Comparison of ENCODE assay signal across 24 mouse cellular contexts in the genomic region with DNA sequence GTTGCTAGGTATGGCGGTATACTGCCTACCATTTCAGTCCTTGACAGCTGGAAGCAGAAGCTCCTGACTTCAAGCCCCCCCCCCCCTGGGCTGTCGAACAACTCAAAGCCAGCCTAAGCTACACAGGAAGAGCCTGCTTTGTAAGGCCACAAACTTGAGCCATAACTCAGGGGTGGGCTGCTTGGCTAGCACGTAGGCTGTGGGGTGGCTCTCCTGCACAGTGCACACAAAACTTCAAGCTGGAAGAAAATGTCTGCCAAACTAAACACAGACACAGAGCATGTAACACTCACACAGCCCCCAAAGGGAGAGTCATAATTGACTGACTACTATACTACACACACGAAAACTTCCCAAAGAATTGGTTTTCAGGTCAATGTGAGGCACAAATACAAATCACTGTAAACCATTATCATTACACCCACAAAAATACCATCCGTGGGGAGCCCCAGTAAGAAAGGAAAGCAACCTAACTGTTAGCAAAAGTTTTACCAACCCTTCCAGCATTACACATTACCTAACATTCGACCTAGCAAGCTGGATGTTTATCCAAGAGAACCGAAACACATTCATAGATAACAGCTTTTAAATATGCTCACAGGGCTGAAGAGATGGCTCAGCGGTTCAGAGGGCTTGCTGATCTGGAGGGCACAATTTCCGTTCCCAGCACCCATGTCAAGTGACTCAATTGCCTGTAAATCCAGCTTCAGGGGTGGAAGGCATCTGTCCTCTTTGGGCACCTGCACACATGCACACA.
DNase-seq lines count a peak whose midpoint lies in the region; ATAC-seq and TF ChIP-seq lines count a peak whose summit lies in the region.
"Had no signal": no experiment of that assay in that cellular context is flagged by ENCODE, and none has a peak within 500 bp of the region (broad histone marks: within the 10 kb centered on the region; RNA-seq: fewer than 3 reads in every experiment).

No protein-coding gene starts in this region.

- no peak overlapping the region for H3K4me2 ChIP-seq in heart, embryonic 15.5 days
- no peak overlapping the region for H3K4me2 ChIP-seq in heart, embryonic 12.5 days
- H3K4me2 ChIP-seq in lung, embryonic 16.5 days (ENCODE audit: low read depth, low read length) = no peak overlapping the region
- H3K4me2 ChIP-seq in liver, postnatal 0 days (ENCODE audit: low read depth, low read length) = peak overlapping the region; percentile 22; the same call in 1 of the 2 replicates
- H3K4me2 ChIP-seq: forebrain, embryonic 13.5 days; heart, embryonic 13.5 days; hindbrain, embryonic 14.5 days; kidney, embryonic 15.5 days had no signal

- H3K27ac ChIP-seq in heart, embryonic 15.5 days = no peak overlapping the region
- no peak overlapping the region for H3K27ac ChIP-seq in heart, embryonic 12.5 days (ENCODE audit: poor library complexity, severe bottlenecking)
- peak overlapping the region; percentile 20; the same call in 1 of the 2 replicates for H3K27ac ChIP-seq in liver, adult 2 months (replicated peaks; ENCODE audit: insufficient read depth, low read depth, low read length)
- no peak overlapping the region for H3K27ac ChIP-seq in lung, embryonic 16.5 days (ENCODE audit: low read length)
- H3K27ac ChIP-seq in liver, postnatal 0 days (ENCODE audit: low read depth) = peak overlapping the region; percentile 69
- H3K27ac ChIP-seq: forebrain, embryonic 13.5 days; heart, embryonic 13.5 days; hindbrain, embryonic 14.5 days; kidney, embryonic 15.5 days; layer of hippocampus, adult 2 months; liver, embryonic 14.5 days had no signal

- H3K4me3 ChIP-seq in heart, embryonic 15.5 days = no peak overlapping the region
- no peak overlapping the region for H3K4me3 ChIP-seq in heart, embryonic 12.5 days
- H3K4me3 ChIP-seq in liver, adult 2 months (ENCODE audit: insufficient read depth, low read depth, low read length) = no peak overlapping the region
- H3K4me3 ChIP-seq in lung, embryonic 16.5 days (ENCODE audit: low read length) = no peak overlapping the region
- H3K4me3 ChIP-seq in lung, adult 2 months (replicated peaks; ENCODE audit: extremely low read depth, low read depth, low read length) = no peak overlapping the region
- no peak overlapping the region for H3K4me3 ChIP-seq in liver, postnatal 0 days (ENCODE audit: low read depth, low read length)
- H3K4me3 ChIP-seq: forebrain, embryonic 13.5 days; heart, embryonic 13.5 days; kidney, embryonic 15.5 days; layer of hippocampus, adult 2 months; megakaryocyte, embryonic 14.5 days had no signal

- TF ChIP-seq EP300 in liver, postnatal 0 days (IDR thresholded peaks at IDR 0.05; ENCODE audit: low read depth) = no peak

- no peak overlapping the region for H3K9ac ChIP-seq in heart, embryonic 15.5 days
- no peak overlapping the region for H3K9ac ChIP-seq in heart, embryonic 12.5 days
- H3K9ac ChIP-seq in liver, adult 2 months (ENCODE audit: low read depth, low read length) = no peak overlapping the region
- H3K9ac ChIP-seq in lung, embryonic 16.5 days (ENCODE audit: low read length) = no peak overlapping the region
- no peak overlapping the region for H3K9ac ChIP-seq in liver, postnatal 0 days (replicated peaks)
- H3K9ac ChIP-seq: forebrain, embryonic 13.5 days; heart, embryonic 13.5 days; hindbrain, embryonic 14.5 days; kidney, embryonic 15.5 days; liver, embryonic 14.5 days had no signal

- WGBS in heart, embryonic 15.5 days = 50% methylated on average over 9 of the region's 9 CpGs
- WGBS in heart, embryonic 12.5 days = 56% methylated on average over 9 of the region's 9 CpGs
- WGBS in liver, adult 2 months = 27% methylated on average over 9 of the region's 9 CpGs
- WGBS in lung, embryonic 16.5 days = 44% methylated on average over 9 of the region's 9 CpGs
- WGBS in lung, adult 2 months = 52% methylated on average over 9 of the region's 9 CpGs
- WGBS in liver, postnatal 0 days (ENCODE audit: insufficient replicate concordance) = 42% methylated on average over 9 of the region's 9 CpGs

- peak; percentile 62 for DNase-seq in liver, adult 2 months (ENCODE audit: extremely low read depth, low read depth, low spot score)
- no peak for DNase-seq in liver
- DNase-seq in lung, adult 2 months = no peak
- DNase-seq in liver, postnatal 0 days = no peak
- no peak for DNase-seq in cerebellum, adult 9-11 months
- DNase-seq: adrenal gland, postnatal 10 days; cerebellum, adult 8-10 months; cerebellum, postnatal 36 days; gastrocnemius, postnatal 10 days; kidney, adult 11 months; kidney, postnatal 36 days; midbrain, embryonic 14.5 days; thymus, postnatal 14 days had no signal

- no peaks in the 10 kb centered on the region for H3K36me3 ChIP-seq in heart, embryonic 15.5 days
- H3K36me3 ChIP-seq in heart, embryonic 12.5 days = no peaks in the 10 kb centered on the region
- H3K36me3 ChIP-seq in liver, adult 2 months (ENCODE audit: control insufficient read depth, insufficient read depth, low read length) = no peaks in the 10 kb centered on the region
- H3K36me3 ChIP-seq in lung, embryonic 16.5 days (ENCODE audit: control insufficient read depth, insufficient read depth, low read length) = no peaks in the 10 kb centered on the region
- no peaks in the 10 kb centered on the region for H3K36me3 ChIP-seq in liver, postnatal 0 days (replicated peaks; ENCODE audit: insufficient read depth, low read length)
- H3K36me3 ChIP-seq: heart, embryonic 13.5 days; kidney, embryonic 15.5 days had no signal

- no peaks in the 10 kb centered on the region for H3K9me3 ChIP-seq in heart, embryonic 15.5 days (replicated peaks)
- no peaks in the 10 kb centered on the region for H3K9me3 ChIP-seq in heart, embryonic 12.5 days (replicated peaks)
- no peaks in the 10 kb centered on the region for H3K9me3 ChIP-seq in lung, embryonic 16.5 days (ENCODE audit: control insufficient read depth, low read length)
- H3K9me3 ChIP-seq in liver, postnatal 0 days (ENCODE audit: low read length) = no peaks in the 10 kb centered on the region
- H3K9me3 ChIP-seq: forebrain, embryonic 13.5 days; heart, embryonic 13.5 days; kidney, embryonic 15.5 days; megakaryocyte, embryonic 14.5 days had no signal

- H3K27me3 ChIP-seq in heart, embryonic 15.5 days = no peaks in the 10 kb centered on the region
- H3K27me3 ChIP-seq in heart, embryonic 12.5 days (replicated peaks) = no peaks in the 10 kb centered on the region
- H3K27me3 ChIP-seq in liver, adult 2 months (ENCODE audit: control insufficient read depth, insufficient read depth, low read length) = no peaks in the 10 kb centered on the region
- H3K27me3 ChIP-seq in lung, embryonic 16.5 days (ENCODE audit: control insufficient read depth, insufficient read depth, low read depth, low read length) = no peaks in the 10 kb centered on the region
- H3K27me3 ChIP-seq in liver, postnatal 0 days (ENCODE audit: insufficient read depth, low read length) = no peaks in the 10 kb centered on the region
- H3K27me3 ChIP-seq: forebrain, embryonic 13.5 days; heart, embryonic 13.5 days; kidney, embryonic 15.5 days; Patski had no signal

- no peak for TF ChIP-seq POLR2A in liver, adult 2 months (IDR thresholded peaks at IDR 0.05; ENCODE audit: extremely low read depth, insufficient read depth, low read length)
- no peak for TF ChIP-seq POLR2A in lung, adult 2 months (IDR thresholded peaks at IDR 0.05; ENCODE audit: borderline replicate concordance, extremely low read depth, low read depth, low read length)

- ATAC-seq in heart, embryonic 15.5 days (replicated peaks; ENCODE audit: insufficient number of reproducible peaks, insufficient read depth, low FRiP score, low read depth) = peak; percentile 35; the same call in 1 of the 2 replicates
- ATAC-seq in heart, embryonic 12.5 days (ENCODE audit: insufficient number of reproducible peaks, low FRiP score) = no peak
- ATAC-seq in lung, embryonic 16.5 days (ENCODE audit: low read depth) = peak; percentile 55; the same call in 1 of the 2 replicates
- peak; percentile 67 for ATAC-seq in liver, postnatal 0 days
- ATAC-seq: forebrain, embryonic 13.5 days; Patski had no signal

- TF ChIP-seq CTCF in liver, adult 2 months (IDR thresholded peaks at IDR 0.05; ENCODE audit: low read depth, low read length) = no peak
- TF ChIP-seq CTCF in lung, adult 2 months (IDR thresholded peaks at IDR 0.05; ENCODE audit: insufficient read depth, low read length) = no peak
- no peak for TF ChIP-seq CTCF in liver, postnatal 0 days (IDR thresholded peaks at IDR 0.05; ENCODE audit: low read depth)

- peaks cover 23% of the 10 kb centered on the region for H3K4me1 ChIP-seq in heart, embryonic 15.5 days (replicated peaks)
- H3K4me1 ChIP-seq in heart, embryonic 12.5 days (replicated peaks) = peaks cover 29% of the 10 kb centered on the region
- H3K4me1 ChIP-seq in liver, adult 2 months (ENCODE audit: control insufficient read depth, insufficient read depth, low read length) = peaks cover 3% of the 10 kb centered on the region
- peaks cover 15% of the 10 kb centered on the region for H3K4me1 ChIP-seq in lung, embryonic 16.5 days (replicated peaks; ENCODE audit: control insufficient read depth, insufficient read depth, low read length)
- no peaks in the 10 kb centered on the region; the same call in 1 of the 2 replicates for H3K4me1 ChIP-seq in lung, adult 2 months (ENCODE audit: control insufficient read depth, insufficient read depth, low read length)
- peaks cover 10% of the 10 kb centered on the region; the same call in 1 of the 2 replicates for H3K4me1 ChIP-seq in liver, postnatal 0 days (ENCODE audit: insufficient read depth)
- H3K4me1 ChIP-seq: megakaryocyte, embryonic 14.5 days had no signal

- no peaks in the 10 kb centered on the region for H3K79me2 ChIP-seq in liver, adult 2 months (ENCODE audit: control insufficient read depth, insufficient read depth, low read length)

Comparison
In these comparisons a context has a peak if more than half of its experiments do, and no peak if none do; other contexts are left out.
1. H3K27ac ChIP-seq: peak in liver, adult 2 months (single experiment) and liver, postnatal 0 days (single experiment); none in heart, embryonic 15.5 days (single experiment), heart, embryonic 12.5 days (single experiment) and lung, embryonic 16.5 days (single experiment).